Mouse (Mus musculus) embryo, embryonic 11.5 days (tissue): Measurements from ENCODE around the gene Bbs2.
A peak's percentile ranks its signal among the peaks of the same experiment; 100 is the strongest.

Experiments used
- DNase-seq: peaks from one replicate; pipeline ENCODE4 v3.0.0-alpha.2; 2012; ENCODE audit warnings: low read depth, low spot score

Gene Bbs2

DNA sequence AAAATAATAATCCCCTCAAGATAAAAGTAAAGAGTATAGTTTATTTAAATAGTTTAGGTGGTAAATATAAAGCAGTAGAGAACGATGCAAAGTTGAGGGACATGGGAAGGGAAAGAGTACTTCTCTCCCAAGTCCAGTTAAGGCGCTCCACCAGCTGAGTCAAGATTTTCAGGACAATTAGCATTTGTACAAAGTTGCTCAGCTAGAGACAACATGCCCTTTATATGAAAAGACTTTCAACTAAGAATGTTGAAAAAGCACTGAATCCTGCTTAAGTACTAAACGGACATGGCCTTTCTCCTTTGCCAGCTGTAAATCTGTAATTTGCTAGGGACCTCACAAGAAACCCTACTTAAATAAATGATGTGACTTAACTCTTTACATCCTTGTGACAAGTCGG is 268 bp upstream of the Bbs2 start:
- DNase-seq: no peak

DNA sequence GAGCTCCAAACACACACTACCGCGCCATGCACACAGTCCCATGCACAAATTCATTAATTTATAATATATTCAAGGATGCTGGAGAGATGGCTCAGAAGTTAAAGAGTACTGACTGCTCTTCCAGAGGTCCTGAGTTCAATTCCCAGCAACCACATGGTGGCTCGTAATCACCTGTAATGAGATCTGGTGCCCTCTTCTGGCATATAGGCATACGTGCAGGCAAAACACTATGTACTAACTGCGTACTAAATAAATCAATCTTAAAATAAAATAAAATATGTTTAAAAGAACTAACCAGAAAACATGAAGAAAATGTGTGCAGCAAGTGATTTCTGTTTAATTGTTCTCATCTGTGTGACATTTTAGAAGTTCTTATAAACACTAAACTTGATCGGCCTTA is 4.4 kb downstream of the Bbs2 start:
- no peak for DNase-seq

DNA sequence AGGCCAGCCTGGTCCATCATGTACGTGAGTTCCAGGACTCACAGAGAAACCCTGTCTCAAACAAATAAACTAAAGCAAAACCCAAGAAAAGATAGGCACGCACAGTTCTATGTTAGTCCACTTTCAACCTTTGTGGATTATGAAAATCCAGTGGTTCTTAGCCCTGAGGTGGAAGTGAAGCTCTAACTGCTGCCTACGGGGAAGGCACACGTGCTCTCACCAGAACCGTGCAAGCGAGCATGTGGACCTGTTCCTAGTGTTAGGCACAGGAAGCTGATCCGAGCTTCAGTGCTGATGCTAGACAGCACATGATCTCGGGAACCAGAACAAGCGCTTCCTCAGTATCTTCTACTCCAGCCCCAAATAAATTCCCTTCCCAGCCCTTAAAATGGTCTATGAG is 5.9 kb downstream of the Bbs2 start:
- no peak for DNase-seq

DNA sequence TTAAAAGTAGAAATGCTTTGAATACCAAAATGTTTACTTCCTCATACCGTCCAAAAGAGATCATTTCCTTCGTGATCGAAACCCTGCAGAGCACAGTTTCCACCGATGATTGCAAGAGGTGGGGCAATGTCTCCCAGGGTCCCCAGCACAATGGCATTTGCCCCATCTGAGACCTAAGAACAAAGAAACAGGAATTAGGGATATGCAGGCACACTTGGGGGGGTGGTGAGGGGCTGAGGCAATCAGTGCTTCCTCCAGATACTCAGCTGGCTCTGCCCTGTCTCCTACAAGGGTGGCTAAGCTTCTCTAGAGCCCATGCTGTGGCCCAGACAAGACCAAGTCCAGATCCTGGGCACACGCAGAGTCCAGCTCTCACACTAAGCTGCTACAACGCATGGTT is 9.0 kb downstream of the Bbs2 start:
- no peak for DNase-seq

DNA sequence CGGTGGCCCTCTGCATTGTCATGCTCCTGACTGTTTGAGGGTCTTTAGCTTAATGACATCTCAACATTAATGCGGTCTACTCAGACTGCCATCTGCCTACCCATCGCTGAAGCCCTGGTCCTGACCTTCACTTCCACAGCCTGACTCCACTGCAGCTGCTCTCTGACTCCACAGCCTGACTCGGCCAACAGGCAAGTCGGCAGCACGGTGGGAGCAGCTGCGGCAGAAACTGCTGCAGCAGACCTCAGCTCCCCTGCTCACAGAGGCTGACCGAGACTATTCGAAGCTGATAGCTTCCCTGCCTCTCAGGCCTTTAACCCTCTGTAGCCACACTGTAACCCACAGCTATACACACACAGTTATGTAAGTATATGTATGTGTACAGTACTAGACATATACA is 10.8 kb downstream of the Bbs2 start:
- DNase-seq: no peak

DNA sequence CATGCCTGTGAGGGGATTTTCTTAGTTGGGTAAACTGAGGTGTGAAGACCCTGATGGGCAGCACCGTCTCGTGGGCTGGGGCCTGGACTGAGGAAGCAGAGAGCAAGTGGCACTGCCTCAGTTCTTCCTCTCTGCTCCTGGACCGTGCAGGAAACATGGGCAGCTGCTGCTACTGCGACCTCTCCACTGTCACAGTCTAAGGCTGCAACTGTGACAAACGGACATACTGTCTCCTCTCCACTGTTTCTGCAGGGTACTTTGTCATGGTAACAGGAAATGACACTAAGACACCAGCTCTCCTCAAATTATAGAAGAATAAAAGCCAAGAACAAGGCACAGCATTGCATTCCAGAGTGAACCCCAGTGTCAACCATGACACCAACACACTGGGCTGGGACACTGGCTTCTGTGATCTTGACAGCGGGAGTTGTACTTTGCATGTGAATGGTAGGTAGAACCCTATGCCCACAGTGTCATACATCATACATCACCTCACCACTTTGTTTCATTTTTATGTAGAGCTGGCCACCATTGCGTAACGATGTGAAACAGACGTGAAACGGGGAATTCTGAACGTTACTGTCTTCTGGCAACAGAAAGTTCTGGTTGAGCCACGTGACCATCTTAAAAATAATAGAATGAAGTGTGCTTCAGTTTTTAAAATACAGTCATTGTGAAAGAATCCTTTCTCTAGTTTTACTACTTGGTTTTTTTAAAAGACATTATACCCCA is 22.1 kb downstream of the Bbs2 start:
- DNase-seq: no peak

DNA sequence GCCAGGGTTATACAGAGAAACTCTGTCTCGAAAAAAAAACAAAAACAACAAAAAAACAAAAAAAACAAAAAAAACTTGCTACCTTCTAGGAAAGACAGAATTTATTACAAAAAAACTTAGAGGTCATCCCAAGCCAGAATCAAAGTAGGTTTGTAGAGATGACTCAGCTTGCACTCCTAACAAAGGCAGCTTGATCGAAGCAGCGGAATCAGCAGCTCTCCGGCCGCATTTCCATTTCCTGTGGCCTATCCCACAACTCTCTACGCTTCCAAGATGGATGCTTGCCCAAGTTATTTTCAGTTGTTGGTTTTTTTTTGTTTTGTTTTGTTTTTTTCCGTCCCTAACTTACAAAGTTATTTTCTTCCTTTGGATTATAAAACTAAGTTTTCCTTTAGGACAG is 29.9 kb downstream of the Bbs2 start:
- no peak for DNase-seq

DNA sequence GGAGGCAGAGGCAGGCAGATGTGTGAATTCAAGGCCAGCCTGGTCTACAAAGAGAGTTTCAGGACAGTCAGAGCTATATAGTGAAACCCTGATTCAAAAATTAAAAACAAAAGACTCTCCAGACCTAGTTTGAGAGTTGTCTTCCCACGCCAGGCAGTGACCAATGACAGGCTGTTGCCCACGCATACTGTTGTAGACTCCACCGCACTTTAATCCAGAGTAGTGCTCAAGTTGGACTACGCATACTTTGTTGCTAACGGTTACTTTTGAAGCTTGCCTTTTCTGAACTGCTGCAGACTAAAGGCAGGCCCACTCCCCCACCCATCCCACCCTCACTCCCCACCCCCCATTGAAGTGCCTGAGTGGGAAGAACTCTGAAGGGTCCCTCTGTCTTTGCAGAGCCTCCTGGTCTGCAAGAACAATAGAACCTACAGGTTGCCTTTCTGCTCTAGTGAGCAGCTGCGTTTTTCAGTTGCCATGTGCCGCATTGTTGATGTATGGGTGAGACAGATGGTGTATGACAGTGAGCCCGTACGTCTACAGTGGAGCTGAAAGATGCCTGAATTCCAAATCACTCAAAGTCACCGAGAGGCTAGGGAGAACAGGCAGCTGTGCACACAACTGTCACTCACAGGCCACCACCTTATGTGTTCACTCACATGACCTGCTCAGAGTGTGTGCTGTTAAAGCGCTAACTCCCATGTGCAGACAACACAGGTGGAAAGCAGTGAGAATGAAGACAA is 32.4 kb downstream of the Bbs2 start:
- DNase-seq: peak; percentile 9

DNA sequence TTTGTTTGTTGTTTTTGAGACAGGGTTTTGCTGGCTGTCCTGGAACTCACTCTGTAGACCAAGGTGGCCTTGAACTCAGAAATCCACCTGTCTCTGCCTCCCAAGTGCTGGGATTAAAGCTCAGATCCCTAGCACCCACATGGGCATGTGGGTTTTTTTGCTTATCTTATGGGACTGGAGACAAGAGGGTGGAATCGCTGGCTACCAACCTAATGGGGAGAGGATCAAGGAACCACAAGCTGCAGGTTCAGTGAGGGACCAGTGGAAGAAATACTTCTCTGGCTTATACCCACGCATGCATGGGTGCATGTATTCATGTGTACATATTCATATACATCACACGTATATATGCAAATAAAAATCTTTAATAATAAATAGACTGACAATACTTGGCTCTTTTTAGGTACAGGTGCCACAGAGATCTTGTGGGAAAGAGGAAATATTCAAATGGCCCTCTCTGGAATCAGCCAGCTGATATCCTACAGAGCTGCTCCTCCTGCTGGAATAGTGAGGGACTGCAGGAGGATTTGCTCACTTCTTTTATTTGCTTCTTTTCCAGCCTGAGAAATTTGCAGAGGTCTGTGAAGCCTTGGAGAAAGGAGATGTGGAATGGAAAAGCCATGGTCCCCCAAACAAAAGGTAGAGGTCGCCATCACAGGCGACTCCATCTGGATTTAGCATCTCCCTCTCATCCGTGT is 41.4 kb downstream of the Bbs2 start:
- no peak for DNase-seq

DNA sequence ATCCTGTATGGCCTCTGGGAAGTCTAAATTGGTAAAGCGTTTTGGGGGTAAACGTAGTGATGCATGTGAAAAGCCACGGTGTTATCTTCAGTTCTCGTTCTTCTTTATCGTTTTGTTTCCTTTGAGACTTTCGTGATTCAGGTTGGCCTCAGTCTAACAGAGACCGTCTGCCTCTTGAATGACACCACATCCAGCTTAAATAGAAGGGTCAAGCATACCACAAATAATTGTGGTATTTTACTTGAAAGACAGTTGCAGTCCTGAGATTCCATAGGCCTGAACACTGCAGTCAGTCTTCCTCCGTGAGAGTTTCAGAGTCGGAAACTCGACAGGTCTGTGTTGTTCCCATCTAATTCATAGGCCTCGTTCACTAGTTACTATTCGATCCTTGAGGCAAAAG is 46.0 kb downstream of the Bbs2 start:
- no peak for DNase-seq

DNA sequence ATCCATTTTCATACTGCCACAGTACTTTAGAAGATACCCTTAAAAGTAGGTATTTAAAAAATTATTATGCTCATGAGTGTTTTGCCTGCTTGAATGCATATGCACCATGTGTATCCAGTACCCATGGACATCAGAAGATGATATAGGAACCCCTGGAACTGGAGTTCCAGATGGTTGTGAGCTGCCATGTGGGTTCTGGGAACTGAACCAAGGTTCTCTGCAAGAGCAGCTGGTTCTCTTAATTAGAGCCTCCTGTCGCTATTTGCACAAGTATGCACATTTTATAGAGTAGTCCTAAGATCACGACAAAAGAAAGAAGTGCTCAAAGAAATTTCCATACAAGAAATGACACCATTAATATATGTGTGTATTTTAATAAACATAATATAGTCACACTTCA is 50.9 kb downstream of the Bbs2 start:
- DNase-seq: no peak

DNA sequence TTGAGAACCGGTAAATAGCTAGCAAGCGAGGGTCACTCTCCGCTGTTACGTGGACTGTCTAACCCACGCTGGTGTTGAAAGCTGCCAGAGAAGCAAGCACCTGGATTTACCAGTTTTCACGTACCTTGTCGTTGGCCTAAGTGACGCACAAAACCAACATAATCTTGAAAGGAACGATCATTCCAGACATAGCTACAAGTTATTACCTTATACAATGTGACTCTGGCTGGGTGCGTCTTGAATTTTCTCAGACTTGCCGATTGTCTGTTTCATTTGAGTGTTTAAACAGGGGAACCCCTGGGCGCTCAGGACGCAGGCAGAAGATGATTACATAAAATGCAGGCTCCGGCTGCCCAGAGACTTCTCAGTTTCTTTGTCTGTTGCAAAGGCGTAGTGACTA is 60.9 kb downstream of the Bbs2 start:
- DNase-seq: no peak

DNA sequence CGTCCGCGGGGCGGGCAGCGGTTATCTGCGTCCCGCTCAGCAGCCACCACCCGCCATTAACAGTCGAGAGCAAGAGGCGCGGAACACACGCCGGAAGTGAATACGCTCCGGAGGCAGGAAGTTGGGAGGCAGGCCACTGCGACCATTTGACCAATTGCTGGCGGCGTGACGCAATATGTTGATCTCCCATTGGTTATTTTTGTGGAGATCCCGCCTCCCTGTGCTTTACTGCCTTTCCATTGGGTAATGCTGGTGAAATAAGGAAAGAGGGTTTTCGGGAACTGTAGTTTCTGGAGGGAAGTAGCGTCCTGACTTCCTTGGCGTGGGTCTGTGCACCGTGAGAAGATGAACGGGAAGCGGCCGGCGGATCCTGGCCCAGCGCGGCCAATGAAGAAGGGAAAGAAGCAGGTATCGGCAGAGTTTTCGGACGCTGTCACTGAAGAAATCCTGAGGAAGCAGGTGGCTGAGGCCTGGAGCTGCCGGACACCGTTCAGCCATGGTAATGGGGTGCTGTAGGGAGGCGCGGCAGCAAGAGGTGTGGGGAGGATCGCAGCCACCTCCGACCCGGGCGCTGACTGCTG is 61.7 kb downstream of the Bbs2 start, which contains the start of the genes Nudt21 and Ogfod1:
Gene Nudt21 (minus strand): TSS at position 88 of the 581 bp plus-strand sequence.
Gene Ogfod1 (plus strand): TSS at position 255 of the 581 bp plus-strand sequence.
- peak; percentile 97 for DNase-seq

DNA sequence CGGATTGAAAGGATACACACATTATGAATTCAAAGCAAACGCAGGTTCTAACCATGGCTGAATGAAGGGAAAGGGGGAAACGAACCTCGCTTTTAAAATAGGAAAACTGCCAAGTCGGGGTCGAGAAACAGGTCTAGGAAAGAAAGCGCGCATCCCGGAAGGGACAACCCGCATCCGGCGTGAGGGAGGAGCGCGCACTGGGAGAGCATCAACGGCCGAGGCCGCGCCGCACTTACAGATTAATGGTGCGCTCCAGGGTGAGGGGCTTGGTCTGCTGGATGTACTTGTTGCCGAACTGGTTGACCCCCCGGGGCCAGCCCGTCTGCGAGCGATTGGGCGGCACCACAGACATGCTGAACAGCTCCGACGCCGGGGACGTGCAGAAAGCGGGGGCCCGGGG is 62.2 kb downstream of the Bbs2 start:
- DNase-seq: peak; percentile 57

DNA sequence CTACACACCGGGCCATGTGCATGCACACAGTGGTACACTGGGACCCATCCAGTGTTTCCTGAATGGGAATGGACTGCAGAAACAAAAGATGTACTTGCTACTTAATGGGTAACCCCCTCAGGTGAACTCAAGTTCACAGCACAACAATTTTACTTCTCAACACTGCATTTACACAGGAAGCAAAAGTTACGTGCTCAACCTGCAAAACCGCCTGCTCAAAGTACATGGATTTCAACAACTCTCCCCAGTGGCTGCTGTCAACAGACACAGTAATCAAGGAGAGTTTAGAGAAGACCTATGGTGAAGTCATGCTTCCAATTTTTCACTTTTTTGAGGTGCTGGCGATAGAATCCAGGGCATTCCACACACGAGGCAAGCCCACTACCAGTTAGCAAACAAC is 63.5 kb downstream of the Bbs2 start:
- no peak for DNase-seq

DNA sequence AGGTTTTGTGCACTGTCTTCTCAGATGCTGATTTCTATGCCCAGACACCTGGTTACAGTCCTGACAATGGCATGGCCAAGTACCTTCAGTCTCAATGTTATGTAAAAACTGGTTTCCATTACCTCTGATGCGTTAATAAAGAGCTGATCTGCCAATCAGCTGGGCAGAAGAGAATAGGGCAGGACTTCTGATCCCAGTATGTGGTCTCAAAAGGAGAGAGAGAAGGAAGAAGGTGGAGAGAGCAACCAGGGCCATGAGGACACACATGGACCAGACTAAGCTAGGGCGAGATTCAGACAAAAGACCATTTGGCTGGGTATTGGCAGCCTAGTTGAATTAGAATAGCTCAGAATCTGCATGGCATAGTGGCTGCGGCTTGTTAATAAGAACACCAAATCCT is 65.1 kb downstream of the Bbs2 start:
- no peak for DNase-seq

DNA sequence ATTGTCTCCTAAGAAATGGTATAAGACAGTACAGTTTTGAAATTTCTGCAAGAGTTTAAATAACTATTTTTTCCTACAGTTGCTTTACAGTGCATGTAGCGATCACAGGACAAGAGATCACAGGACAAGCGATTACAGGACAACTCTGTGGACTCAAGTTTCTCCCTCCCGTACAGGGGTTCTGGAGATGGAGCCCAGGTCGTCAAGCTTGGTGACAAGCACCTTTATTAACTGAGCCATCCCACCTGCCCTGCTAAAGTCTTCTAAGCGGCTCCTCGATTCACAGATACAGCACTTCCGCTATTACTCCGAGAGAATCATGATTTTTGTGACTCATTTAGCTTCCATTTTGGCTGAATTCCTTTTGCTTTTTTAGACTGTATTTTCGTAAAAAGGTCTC is 69.0 kb downstream of the Bbs2 start:
- DNase-seq: no peak

DNA sequence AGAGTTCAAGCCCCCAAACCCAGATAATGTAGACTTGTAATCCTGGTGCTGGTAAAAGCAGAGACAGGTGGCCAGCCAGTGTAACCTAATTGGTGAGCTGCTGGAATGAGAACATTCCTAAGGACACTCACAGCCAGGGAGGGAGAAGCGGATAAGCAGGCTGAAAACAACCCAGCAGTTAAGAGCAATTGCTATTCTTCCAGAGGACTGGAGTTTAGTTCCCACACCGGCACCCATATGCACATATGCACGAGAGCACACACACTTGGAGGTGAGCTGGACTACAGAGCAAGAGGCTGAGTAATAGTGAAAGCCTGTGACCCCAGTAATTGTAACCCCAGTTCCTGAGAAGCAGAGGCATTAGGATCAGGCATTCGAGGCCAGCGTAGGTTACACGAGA is 74.8 kb downstream of the Bbs2 start:
- no peak for DNase-seq
